Mouse (Mus musculus): ENCODE data around the gene Rnf10. TPM values are rescaled to one million over a fixed set of nuclear protein-coding genes. Genes with fewer than 3 reads are reported as not detected.
"Not testable (repeated sequence)": the region's sequence is repeated elsewhere in the genome, so short reads cannot be mapped to it uniquely, and the experiment has no call there.

Rnf10 gene
- 184 and 187 TPM in 2 replicates for polyA plus RNA-seq (2016; fragmentation: Nextera tagmentation; extraction: Ambion mirVana)

DNA sequence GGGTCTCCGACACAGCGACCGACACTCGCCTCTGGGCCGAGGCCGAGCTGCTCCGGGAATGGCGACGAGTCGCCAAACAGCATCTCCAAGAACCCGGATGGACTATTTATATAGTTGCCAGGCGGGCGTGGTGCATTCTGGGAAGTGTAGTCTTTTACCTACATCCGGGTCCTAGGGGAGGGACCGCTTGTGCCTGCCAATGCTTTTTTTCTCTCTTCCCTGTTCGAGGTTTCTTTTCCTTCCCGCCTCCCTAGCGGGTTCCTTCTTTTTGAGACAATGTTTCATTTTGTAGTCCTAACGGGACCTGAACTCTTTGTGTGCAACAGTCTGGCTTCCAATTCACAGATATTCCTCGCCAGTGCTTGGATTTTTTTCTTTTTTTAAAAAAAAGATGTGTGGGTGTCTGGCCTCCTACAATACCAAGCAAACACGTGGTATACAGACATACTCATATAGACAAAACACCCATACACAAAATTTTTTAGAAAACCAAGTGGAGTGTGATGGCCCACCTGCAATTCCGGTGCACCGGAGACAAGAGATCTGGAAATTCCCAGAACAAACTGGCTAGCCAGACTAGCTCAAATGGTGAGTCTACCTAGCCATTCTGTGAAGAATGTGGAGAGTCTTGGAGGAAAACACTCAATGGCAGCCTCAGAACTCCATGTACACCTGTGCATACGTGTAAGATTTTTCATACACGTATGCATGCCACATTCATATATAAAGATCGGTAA lies at the start of gene Rnf10:
Gene Rnf10 (minus strand): TSS at position 87 of the 737 bp plus-strand sequence.
- H3K27ac ChIP-seq, result peak within 1 kb of the TSS; percentile 86
- peaks cover 27% of the 10 kb centered on the region for H3K4me1 ChIP-seq
- H3K36me3 ChIP-seq, result peaks cover 15% of the 10 kb centered on the region

DNA sequence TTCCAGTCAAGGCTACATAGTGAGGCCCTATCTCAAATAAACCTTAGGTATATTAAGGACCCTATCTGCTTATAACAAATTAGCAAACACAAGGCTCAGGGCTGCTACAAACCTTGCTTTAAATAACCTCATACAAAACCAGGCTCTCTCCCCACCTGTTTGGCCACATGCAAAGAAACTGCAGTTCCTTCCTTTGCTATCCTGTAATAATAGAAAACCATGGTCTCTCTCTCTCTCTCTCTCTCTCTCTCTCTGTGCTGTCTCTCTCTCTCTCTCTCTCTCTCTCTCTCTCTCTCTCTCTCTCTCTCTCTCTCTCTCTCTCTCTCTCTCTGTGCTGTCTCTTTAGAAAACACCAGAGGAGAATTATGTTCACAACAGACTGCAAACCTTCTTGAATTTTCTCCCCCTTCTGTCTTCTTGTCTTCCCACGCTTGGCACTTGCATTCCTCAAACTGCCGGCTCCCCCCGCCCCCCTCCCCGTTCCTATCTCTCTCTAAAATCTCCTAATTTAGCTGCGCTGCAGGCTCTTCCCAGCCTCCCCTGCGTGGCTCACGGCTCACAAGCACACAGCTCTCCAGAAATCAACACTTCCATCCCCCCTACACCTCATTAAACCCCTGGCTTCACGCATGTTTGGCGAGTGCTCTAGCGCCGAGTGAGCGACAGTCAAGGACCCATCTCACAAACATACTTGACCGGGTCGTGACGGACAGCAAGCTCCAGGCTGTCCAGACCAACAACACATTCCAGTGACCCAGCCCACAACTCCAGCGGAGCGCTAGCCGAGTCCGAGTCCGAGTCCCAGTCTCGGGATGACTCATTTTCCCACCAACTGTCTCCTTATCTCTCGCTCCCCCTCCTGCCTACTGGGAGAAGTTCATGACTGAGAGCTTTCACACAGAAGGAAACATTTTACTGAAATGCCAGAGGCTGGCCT lies 46.6 kb upstream of the Rnf10 start:
- Histone ChIP-seq H3K27ac (peak overlapping the region; percentile 77), H3K36me3 (no peaks in the 10 kb centered on the region), H3K4me3 (peak overlapping the region; percentile 32), H3K27me3 (no peaks in the 10 kb centered on the region), H3K9me3 (no peaks in the 10 kb centered on the region), H3K4me2 (replicated peaks) (peak overlapping the region; percentile 76), H3K9ac (peak overlapping the region; percentile 52), H3K4me1 (peaks cover 35% of the 10 kb centered on the region)
- ATAC-seq (ENCODE audit: insufficient number of reproducible peaks, insufficient read depth, low FRiP score, low TSS enrichment), result peak; percentile 30; the same call in 1 of the 2 replicates
- WGBS, result under 1% methylated on average over 22 of the region's 22 CpGs

More for the DNA sequence above, at the start of gene Rnf10:
- 14% methylated on average over 26 of the region's 26 CpGs for WGBS
- Histone ChIP-seq H3K4me3 (peak within 1 kb of the TSS; percentile 100), H3K9me3 (no peaks in the 10 kb centered on the region), H3K27me3 (no peaks in the 10 kb centered on the region), H3K9ac (peak within 1 kb of the TSS; percentile 98), H3K4me2 (replicated peaks) (peak within 1 kb of the TSS; percentile 74)
- ATAC-seq (ENCODE audit: insufficient number of reproducible peaks, insufficient read depth, low FRiP score, low TSS enrichment), result peak; percentile 71

DNA sequence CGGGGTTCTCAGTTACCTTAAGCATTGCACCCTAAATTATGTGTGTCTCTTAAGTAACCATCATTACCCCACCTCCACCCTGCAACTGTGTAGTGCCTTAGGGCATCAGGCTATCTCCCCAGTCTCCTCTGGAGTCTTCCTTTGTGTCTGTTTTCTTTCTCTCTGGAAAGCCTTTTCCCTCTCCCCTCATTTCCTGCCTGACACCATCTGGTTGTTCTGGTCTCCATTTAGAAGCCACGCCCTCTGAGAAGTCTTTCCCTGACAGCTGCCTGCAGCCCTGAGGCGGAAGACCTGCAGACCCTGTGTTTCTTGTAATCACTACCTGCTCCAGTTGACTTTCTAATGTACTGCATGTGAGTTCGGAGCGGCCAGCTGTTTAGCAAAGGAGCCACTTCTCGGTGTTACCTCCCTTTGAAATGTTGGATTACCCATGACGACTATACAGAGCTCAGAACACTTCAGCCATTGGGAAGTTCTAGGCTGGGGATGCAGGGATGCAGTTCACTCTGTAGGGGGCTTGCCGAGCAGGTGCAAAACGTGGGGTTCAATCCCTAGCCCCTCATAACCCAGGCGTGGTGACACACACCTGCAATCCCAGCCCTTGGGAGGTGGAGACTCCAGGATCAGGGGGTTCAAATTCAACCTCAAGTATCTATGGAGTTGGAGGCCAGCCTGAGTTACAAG lies 45.1 kb upstream of the Rnf10 start:
- ATAC-seq (ENCODE audit: insufficient number of reproducible peaks, insufficient read depth, low FRiP score, low TSS enrichment), result peak; percentile 55
- Histone ChIP-seq H3K4me3 (0 out of 2 replicates have a peak overlapping the region, but pooled peaks have one; percentile 1), H3K36me3 (no peaks in the 10 kb centered on the region), H3K4me2 (replicated peaks) (peak overlapping the region; percentile 37), H3K9me3 (no peaks in the 10 kb centered on the region), H3K27me3 (no peaks in the 10 kb centered on the region), H3K27ac (peak overlapping the region; percentile 95), H3K9ac (no peak overlapping the region), H3K4me1 (peaks cover 44% of the 10 kb centered on the region)
- under 1% methylated on average over 10 of the region's 10 CpGs for WGBS

DNA sequence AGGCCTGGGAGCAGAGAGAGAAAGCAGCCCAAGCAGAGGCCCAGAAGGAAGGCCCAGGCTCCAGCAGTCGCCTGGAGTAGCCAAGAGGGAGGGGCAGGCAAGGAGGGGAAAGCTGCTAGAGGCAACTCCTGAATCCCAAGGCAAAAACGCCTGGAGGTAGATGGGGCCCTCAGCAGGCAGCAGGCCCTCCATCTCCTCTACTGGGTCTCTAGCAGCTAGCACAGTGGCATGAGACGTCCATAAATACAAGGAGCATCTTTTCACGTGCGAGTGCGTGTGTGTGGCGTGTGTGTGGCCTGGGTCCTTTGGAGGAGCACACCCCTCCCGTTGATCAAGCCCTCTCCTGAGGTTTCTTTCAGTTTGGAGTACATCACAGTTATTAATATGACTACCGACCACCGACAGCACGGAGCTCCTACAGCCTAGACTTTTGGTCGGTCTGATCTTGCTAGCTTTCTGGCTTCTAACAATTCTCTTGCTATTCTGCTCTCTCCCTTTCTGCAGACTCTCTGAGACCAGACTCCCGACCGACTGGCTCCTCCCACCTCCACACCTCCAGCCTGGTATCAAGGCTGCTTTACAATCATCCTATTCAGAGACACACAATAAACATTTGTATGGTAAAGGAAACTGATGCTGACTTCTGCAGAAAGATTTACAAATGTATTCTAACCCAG lies 44.4 kb upstream of the Rnf10 start:
- peak; percentile 54; the same call in 1 of the 2 replicates for ATAC-seq (ENCODE audit: insufficient number of reproducible peaks, insufficient read depth, low FRiP score, low TSS enrichment)
- 0 out of 2 replicates have a peak overlapping the region, but pooled peaks have one; percentile 1 for H3K4me3 ChIP-seq
- H3K4me1 ChIP-seq, result peaks cover 45% of the 10 kb centered on the region
- H3K9me3 ChIP-seq, result no peaks in the 10 kb centered on the region
- H3K27me3 ChIP-seq, result no peaks in the 10 kb centered on the region
- no peaks in the 10 kb centered on the region for H3K36me3 ChIP-seq
- H3K9ac ChIP-seq, result peak overlapping the region; percentile 58
- peak overlapping the region; percentile 95 for H3K27ac ChIP-seq
- H3K4me2 ChIP-seq (replicated peaks), result peak overlapping the region; percentile 37
- 3% methylated on average over 14 of the region's 14 CpGs for WGBS

GRCm38 (mm10) chr5:115313668-115313943 lies 40.9 kb upstream of the Rnf10 start:
- Histone ChIP-seq H3K9me3 (no peaks in the 10 kb centered on the region), H3K27ac (no peak overlapping the region), H3K4me1 (peaks cover 35% of the 10 kb centered on the region), H3K4me3 (no peak overlapping the region), H3K36me3 (no peaks in the 10 kb centered on the region), H3K9ac (no peak overlapping the region), H3K27me3 (no peaks in the 10 kb centered on the region), H3K4me2 (replicated peaks) (no peak overlapping the region)
- 29% methylated on average over 5 of the region's 5 CpGs for WGBS
- no peak for ATAC-seq (ENCODE audit: insufficient number of reproducible peaks, insufficient read depth, low FRiP score, low TSS enrichment)

DNA sequence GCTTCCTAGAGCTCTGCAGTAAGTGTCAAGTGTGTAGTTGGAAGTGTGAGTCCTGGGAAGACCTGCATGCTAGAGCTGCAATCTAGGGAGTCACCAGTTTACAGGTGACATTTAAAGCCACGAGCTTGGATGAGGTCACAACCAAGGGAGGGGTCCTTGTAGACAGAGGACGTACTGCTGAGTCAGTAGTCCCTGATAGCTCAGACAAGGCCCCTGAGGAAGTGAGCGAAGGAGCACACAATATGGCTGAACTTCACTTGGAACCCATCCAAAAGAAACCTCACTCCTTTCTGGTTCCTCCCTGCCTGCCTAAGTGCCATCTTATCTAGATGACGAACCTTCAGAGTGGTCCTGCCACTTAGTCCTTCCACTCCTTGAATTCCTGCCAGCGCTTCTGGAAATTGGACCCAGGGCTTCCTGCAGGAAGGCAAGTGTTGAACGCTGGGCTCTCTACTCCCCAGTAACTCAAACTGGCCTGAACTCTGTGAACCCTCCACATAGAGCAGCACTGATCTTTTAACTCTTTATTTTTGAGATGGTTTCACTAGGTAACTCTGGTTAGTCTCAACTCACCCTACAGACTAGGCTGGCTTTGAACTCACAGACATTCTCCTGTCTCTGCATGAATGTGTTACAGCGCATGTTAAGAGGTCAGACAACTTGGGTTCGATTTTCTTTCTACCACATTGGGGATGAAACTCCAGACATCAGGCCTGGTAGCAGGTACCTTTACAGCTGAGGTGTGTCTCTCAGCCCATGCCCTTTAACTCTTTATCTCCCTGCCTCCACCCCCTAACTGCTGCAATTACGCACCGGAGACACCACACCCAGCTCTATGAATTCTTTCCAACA lies 40.3 kb upstream of the Rnf10 start:
- Histone ChIP-seq H3K4me3 (no peak overlapping the region), H3K4me1 (peaks cover 29% of the 10 kb centered on the region), H3K4me2 (replicated peaks) (no peak overlapping the region), H3K27ac (no peak overlapping the region), H3K9ac (no peak overlapping the region), H3K9me3 (no peaks in the 10 kb centered on the region), H3K36me3 (no peaks in the 10 kb centered on the region), H3K27me3 (no peaks in the 10 kb centered on the region)
- ATAC-seq (ENCODE audit: insufficient number of reproducible peaks, insufficient read depth, low FRiP score, low TSS enrichment), result no peak
- 65% methylated on average over 10 of the region's 10 CpGs for WGBS

DNA sequence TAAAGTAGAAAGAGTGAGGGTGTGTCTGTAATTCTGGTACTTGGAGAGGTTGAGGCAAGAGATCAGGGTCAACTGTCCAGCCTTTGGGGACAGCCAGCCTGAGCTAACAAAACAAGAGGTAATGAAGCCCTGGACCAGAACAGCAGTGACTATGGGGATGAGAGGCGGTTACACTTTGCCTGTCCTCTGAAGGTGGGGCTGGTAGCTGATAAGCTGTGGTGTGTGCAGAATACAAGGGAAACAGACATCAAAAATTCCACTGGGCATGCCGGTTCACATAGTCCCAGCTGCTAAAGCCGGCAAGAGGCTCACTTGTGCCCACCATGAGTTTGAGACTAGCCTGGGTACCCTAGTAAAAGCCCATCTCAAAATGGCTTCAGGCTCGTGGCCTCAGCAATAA lies 39.7 kb upstream of the Rnf10 start:
- no peak overlapping the region for H3K27ac ChIP-seq
- 80% methylated on average over 4 of the region's 4 CpGs for WGBS
- no peak for ATAC-seq (ENCODE audit: insufficient number of reproducible peaks, insufficient read depth, low FRiP score, low TSS enrichment)

GRCm38 (mm10) chr5:115302190-115302589 lies 29.5 kb upstream of the Rnf10 start:
- peak overlapping the region; percentile 74; the same call in 1 of the 2 replicates for H3K4me2 ChIP-seq (replicated peaks)
- WGBS, result 82% methylated on average over 7 of the region's 7 CpGs

More for the DNA sequence above, 39.7 kb upstream of the Rnf10 start:
- Histone ChIP-seq H3K27me3 (no peaks in the 10 kb centered on the region), H3K4me3 (no peak overlapping the region), H3K36me3 (no peaks in the 10 kb centered on the region), H3K9ac (no peak overlapping the region), H3K9me3 (no peaks in the 10 kb centered on the region), H3K4me2 (replicated peaks) (no peak overlapping the region), H3K4me1 (peaks cover 22% of the 10 kb centered on the region)

GRCm38 (mm10) chr5:115301615-115302014 lies 28.9 kb upstream of the Rnf10 start:
- H3K9me3 ChIP-seq, result no peaks in the 10 kb centered on the region
- no peak for ATAC-seq (ENCODE audit: insufficient number of reproducible peaks, insufficient read depth, low FRiP score, low TSS enrichment)
- H3K27me3 ChIP-seq, result no peaks in the 10 kb centered on the region
- H3K36me3 ChIP-seq, result peaks cover 24% of the 10 kb centered on the region
- H3K27ac ChIP-seq, result peak overlapping the region; percentile 72
- peaks cover 22% of the 10 kb centered on the region for H3K4me1 ChIP-seq
- peak overlapping the region; percentile 62 for H3K9ac ChIP-seq
- WGBS, result 24% methylated on average over 13 of the region's 13 CpGs
- H3K4me2 ChIP-seq (replicated peaks), result peak overlapping the region; percentile 74
- peak overlapping the region; percentile 96 for H3K4me3 ChIP-seq

More at GRCm38 (mm10) chr5:115302190-115302589, 29.5 kb upstream of the Rnf10 start:
- not testable (repeated sequence) for H3K27ac ChIP-seq; H3K4me3 ChIP-seq; ATAC-seq (ENCODE audit: insufficient number of reproducible peaks, insufficient read depth, low FRiP score, low TSS enrichment); H3K9ac ChIP-seq; H3K9me3 ChIP-seq; H3K27me3 ChIP-seq
- peaks cover 19% of the 10 kb centered on the region for H3K36me3 ChIP-seq
- H3K4me1 ChIP-seq, result peaks cover 22% of the 10 kb centered on the region

DNA sequence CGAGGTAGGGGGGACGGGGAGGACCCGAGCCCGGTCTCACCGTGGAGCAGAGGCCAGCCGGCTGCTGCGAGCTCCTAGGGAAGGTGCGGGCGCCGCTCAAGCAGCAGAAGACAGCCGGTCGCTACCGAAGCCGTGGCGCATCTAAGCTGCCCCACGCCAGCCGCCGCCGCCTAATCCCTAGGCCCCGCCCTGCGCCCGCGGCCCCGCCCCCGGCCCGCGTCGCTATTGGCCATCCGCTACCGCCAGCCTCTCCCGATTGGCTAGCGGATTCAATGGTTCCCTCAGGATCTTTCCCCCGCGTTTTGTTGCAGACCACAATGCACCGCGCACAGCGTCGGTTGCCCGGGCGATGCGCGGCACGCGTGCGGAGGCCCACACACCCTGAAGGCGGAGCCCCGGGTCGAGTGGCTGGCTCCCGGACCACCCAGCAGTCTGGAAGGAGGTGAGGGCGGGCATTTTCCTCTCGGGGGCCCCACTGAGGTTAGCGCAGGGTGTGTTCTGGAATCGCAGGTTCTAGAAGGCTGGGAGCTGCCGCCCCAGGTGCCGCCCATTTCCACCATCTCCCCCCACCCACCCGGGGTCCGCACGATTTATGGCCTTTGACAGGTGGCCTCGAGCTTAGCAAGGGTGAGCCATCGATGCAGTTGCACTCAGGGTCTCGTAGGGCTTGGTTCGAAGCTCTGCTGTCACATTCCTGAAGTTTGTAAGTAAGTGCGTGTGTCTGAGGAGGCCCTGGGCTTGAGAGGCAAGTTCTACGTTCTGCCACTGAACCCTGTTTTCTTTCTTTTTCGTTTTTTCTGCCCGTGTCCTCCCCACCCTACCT lies 28.3 kb upstream of the Rnf10 start, which contains the start of gene Dynll1:
Gene Dynll1 (minus strand): TSS at position 208 of the 823 bp plus-strand sequence.
- ATAC-seq (ENCODE audit: insufficient number of reproducible peaks, insufficient read depth, low FRiP score, low TSS enrichment), result peak; percentile 98
- H3K27ac ChIP-seq, result peak within 1 kb of the TSS; percentile 96
- peak within 1 kb of the TSS; percentile 96 for H3K4me3 ChIP-seq
- no peaks in the 10 kb centered on the region for H3K27me3 ChIP-seq
- H3K9me3 ChIP-seq, result no peaks in the 10 kb centered on the region
- H3K4me1 ChIP-seq, result peaks cover 22% of the 10 kb centered on the region
- whole genome bisulfite sequencing, result under 1% methylated on average over 66 of the region's 66 CpGs
- H3K9ac ChIP-seq, result peak within 1 kb of the TSS; percentile 84
- peaks cover 30% of the 10 kb centered on the region for H3K36me3 ChIP-seq
- H3K4me2 ChIP-seq (replicated peaks), result peak within 1 kb of the TSS; percentile 74

Measured in embryonic facial prominence, embryonic 12.5 days (tissue).